Mouse (Mus musculus): ENCODE data around the gene Angptl2.

DNA sequence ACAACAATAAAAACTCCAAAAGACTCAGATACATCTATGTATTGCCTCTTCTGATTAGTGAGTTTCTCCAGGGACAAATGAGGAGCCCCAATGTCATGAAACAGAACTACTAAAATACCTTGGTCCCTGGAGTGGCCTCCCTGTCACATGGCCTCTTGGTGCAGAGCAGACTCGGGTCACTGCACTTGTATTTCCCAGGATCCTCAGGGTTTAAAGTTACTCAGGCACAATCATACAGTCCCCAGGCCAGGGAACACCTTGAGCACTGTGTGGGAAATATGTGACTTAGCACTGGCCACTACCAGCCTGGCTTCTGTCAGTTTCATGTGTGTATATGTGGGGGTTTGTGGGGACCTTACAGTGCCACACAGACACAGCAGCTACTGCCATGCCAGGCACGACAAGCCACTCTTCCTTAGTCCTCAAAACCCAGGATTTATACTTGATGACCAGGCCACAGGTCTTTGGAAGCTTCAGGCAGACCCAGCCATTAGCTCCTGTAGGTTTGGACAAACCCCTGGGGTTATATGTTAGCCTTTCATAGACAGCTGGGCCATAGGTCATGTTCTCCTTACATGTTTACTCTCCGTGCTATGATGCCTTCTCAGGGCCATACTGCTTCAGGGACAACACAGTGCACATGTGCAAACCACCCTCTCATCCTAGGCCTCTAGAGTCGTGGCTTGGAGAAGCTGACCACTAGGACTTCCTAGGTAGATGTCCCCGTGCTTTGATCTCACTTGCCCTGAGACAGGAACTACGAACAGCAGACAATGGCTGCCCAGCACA lies 17.1 kb downstream of the Angptl2 start:
- no peak for TF ChIP-seq CTCF (IDR thresholded peaks at IDR 0.05)
- TF ChIP-seq EP300 (IDR thresholded peaks at IDR 0.05): no peak

Measured in lung, postnatal 0 days (tissue).